Mouse (Mus musculus): ENCODE results near the gene Rpusd4. TPM values are rescaled to one million over a fixed set of nuclear protein-coding genes. Genes with fewer than 3 reads are reported as not detected.

Gene Rpusd4
- polyA plus RNA-seq, 1 experiment from 2014 or later = 29.1 TPM

DNA sequence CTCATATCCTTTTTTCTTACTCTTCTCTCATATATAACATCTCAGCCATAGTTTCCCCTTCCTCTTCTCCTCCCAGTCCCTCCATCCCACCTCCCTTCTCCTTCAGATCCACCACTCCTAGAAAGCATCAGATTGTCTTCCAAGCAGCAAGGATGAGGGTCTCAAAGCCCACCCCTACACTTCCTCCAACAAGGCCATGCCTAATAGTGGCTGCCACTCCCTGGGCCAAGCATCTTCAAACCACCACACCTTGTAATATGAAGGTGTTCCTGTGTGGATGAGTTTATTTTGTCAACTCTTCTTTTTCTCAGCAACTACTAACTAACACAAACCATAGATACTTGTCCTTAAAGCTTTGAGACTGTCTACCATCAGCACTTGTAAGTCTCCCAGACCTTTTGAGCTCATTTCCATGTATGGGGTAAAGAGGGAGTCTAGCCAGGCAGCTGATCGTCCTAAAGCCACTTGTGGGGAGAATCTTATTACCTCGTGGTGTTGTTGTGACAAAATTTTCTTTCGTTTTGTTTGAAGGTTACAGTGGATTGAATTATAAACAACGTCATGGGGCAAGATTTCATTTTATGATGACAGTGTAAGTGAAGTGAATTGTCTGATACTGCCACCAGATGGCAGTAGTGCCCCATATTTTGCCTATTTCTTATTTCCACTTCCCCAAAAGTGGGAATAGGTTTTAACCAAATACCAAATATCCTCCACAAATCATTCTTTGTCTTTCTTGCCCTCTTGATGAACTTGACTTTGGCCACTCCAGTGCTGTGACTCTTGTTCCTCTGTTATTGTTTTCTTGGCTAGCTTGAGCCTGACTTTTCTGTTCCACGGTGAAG is 14.6 kb downstream of the Rpusd4 start:
- H3K36me3 ChIP-seq (ENCODE audit: control insufficient read depth, insufficient read depth, low read length) = peaks cover 12% of the 10 kb centered on the region
- H3K4me3 ChIP-seq (ENCODE audit: low read depth, low read length) = no peak overlapping the region
- H3K4me1 ChIP-seq (replicated peaks; ENCODE audit: control insufficient read depth, insufficient read depth, low read length) = peaks cover 5% of the 10 kb centered on the region; the same call in 1 of the 2 replicates
- peak; percentile 34; the same call in 1 of the 2 replicates for ATAC-seq (replicated peaks; ENCODE audit: low FRiP score, low TSS enrichment, low read depth)
- DNase-seq (ENCODE audit: low spot score) = peak; percentile 81
- no peaks in the 10 kb centered on the region for H3K27me3 ChIP-seq (replicated peaks; ENCODE audit: control insufficient read depth, insufficient read depth, low read length)
- H3K27ac ChIP-seq (ENCODE audit: low read depth) = no peak overlapping the region
- no peak overlapping the region for H3K4me2 ChIP-seq (ENCODE audit: low read length)
- whole genome bisulfite sequencing = 11% methylated on average over 5 of the region's 5 CpGs
- no peaks in the 10 kb centered on the region for H3K9me3 ChIP-seq (ENCODE audit: control insufficient read depth, low read length)
- no peak overlapping the region for H3K9ac ChIP-seq (ENCODE audit: low read length)

DNA sequence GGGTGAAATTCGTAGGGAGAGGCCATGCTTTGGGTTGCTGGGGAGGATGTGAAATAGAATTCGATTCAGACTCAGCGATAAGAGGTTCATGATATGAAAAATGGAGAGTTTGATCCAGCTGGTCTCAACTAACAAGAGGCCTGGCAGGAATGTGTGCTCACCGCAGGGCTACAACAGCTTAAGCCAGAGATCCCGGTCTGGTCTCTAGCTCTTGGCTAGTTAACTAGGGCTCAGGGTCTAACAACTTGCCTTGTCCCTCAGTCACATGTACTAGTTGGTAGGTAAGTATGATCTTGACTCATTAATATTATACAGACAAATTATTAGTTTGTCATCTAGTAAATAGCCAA is 15.2 kb downstream of the Rpusd4 start:
- no peaks in the 10 kb centered on the region for H3K27me3 ChIP-seq (replicated peaks; ENCODE audit: control insufficient read depth, insufficient read depth, low read length)
- H3K4me3 ChIP-seq (ENCODE audit: low read depth, low read length) = no peak overlapping the region
- no peak overlapping the region for H3K27ac ChIP-seq (ENCODE audit: low read depth)
- peaks cover 5% of the 10 kb centered on the region; the same call in 1 of the 2 replicates for H3K4me1 ChIP-seq (replicated peaks; ENCODE audit: control insufficient read depth, insufficient read depth, low read length)
- H3K36me3 ChIP-seq (ENCODE audit: control insufficient read depth, insufficient read depth, low read length) = peaks cover 7% of the 10 kb centered on the region; the same call in 1 of the 2 replicates
- no peaks in the 10 kb centered on the region for H3K9me3 ChIP-seq (ENCODE audit: control insufficient read depth, low read length)
- H3K4me2 ChIP-seq (ENCODE audit: low read length) = no peak overlapping the region
- no peak overlapping the region for H3K9ac ChIP-seq (ENCODE audit: low read length)
- ATAC-seq (replicated peaks; ENCODE audit: low FRiP score, low TSS enrichment, low read depth) = no peak; the same call in 1 of the 2 replicates
- 66% methylated on average over 5 of the region's 5 CpGs for WGBS
- DNase-seq (ENCODE audit: low spot score) = no peak

DNA sequence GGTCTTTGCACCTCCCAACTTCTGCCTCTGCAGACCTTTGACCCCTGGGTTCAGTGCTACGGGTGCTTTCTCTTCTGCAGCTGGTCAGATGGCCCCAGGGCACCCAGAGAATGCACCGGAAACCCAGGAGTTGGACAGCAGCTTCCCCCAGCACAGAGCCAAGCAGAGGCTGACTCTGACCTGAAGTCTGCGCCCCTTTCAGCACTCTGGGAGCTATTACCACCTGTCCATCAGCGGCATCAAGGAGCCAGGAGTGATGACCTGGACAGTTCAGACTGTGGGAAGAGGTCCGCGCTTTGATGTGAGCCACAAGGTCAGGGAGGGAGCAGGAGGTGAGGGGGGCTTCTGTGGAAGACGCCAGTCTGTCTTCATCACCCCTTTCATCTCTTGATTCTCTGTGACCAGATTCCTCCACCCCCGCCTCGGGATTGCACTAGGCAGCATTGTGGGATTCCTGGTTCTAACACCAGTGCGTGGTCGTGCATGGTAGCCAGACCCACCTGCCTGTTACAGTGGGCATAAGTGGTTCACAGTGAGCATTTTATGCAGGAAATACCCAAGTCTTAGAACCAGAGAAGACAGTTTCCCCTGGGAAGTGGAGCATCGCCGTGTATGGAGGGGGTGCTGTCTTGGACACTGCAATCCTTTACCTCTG is 15.9 kb downstream of the Rpusd4 start:
- DNase-seq (ENCODE audit: low spot score) = no peak
- Histone ChIP-seq H3K4me1 (replicated peaks; ENCODE audit: control insufficient read depth, insufficient read depth, low read length) (peaks cover 5% of the 10 kb centered on the region; the same call in 1 of the 2 replicates), H3K9ac (ENCODE audit: low read length) (no peak overlapping the region), H3K4me2 (ENCODE audit: low read length) (no peak overlapping the region), H3K27ac (ENCODE audit: low read depth) (peak overlapping the region; percentile 10; the same call in 1 of the 2 replicates), H3K27me3 (replicated peaks; ENCODE audit: control insufficient read depth, insufficient read depth, low read length) (no peaks in the 10 kb centered on the region), H3K9me3 (ENCODE audit: control insufficient read depth, low read length) (no peaks in the 10 kb centered on the region), H3K4me3 (ENCODE audit: low read depth, low read length) (no peak overlapping the region), H3K36me3 (ENCODE audit: control insufficient read depth, insufficient read depth, low read length) (0 out of 2 replicates have a peak, but pooled peaks cover 1% of the 10 kb centered on the region)
- ATAC-seq (replicated peaks; ENCODE audit: low FRiP score, low TSS enrichment, low read depth) = 0 out of 2 replicates have a peak, but pooled peaks have one; percentile 42
- 66% methylated on average over 13 of the region's 13 CpGs for WGBS

DNA sequence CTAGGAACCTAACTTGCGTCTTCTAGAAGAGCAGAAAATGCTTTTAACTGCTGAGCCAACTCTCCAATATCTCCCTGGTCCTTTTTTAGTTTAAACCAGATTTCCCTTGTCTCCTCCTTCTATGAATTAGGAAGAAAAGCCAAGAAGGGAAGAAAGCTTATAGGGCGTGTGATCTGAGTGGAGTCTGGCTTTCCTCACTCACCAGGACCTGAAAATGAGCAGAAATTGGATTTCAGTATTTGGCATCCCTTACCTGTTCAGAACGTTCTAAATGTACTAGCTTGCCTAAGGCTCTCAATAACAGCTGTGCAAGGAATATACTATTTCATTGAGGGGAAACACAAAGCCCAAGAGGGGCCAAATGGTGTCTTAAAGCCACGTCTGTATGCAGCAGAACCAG is 16.7 kb downstream of the Rpusd4 start:
- H3K4me3 ChIP-seq (ENCODE audit: low read depth, low read length) = no peak overlapping the region
- peaks cover 5% of the 10 kb centered on the region; the same call in 1 of the 2 replicates for H3K4me1 ChIP-seq (replicated peaks; ENCODE audit: control insufficient read depth, insufficient read depth, low read length)
- H3K9ac ChIP-seq (ENCODE audit: low read length) = no peak overlapping the region
- H3K9me3 ChIP-seq (ENCODE audit: control insufficient read depth, low read length) = no peaks in the 10 kb centered on the region
- ATAC-seq (replicated peaks; ENCODE audit: low FRiP score, low TSS enrichment, low read depth) (no peak), DNase-seq (ENCODE audit: low spot score) (no peak)
- H3K27ac ChIP-seq (ENCODE audit: low read depth) = no peak overlapping the region; the same call in 1 of the 2 replicates
- H3K4me2 ChIP-seq (ENCODE audit: low read length) = no peak overlapping the region
- no peaks in the 10 kb centered on the region for H3K36me3 ChIP-seq (ENCODE audit: control insufficient read depth, insufficient read depth, low read length)
- 69% methylated on average over 4 of the region's 4 CpGs for whole genome bisulfite sequencing
- H3K27me3 ChIP-seq (replicated peaks; ENCODE audit: control insufficient read depth, insufficient read depth, low read length) = no peaks in the 10 kb centered on the region

DNA sequence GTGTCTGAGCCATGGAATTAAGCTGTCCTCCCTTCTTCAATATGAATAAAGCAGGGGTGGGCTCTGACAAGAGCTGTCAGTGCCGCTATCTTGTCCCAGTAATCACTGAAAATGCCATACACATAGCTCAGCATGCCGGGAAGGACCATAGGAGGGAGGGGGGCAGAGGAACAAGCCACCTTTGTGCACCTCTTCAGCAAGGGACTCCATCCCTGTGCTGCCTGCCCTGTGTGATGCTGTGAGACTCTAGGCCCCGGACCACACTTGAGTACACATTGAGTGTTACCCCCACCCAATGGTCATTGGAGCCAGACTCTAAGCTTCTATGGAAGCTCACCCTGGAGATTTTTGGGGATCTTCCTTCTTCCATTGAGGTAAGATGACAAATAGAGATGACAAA is 18.7 kb downstream of the Rpusd4 start:
- Histone ChIP-seq H3K27me3 (replicated peaks; ENCODE audit: control insufficient read depth, insufficient read depth, low read length) (no peaks in the 10 kb centered on the region), H3K4me3 (ENCODE audit: low read depth, low read length) (no peak overlapping the region), H3K4me2 (ENCODE audit: low read length) (no peak overlapping the region), H3K27ac (ENCODE audit: low read depth) (no peak overlapping the region), H3K4me1 (replicated peaks; ENCODE audit: control insufficient read depth, insufficient read depth, low read length) (peaks cover 5% of the 10 kb centered on the region; the same call in 1 of the 2 replicates), H3K36me3 (ENCODE audit: control insufficient read depth, insufficient read depth, low read length) (no peaks in the 10 kb centered on the region), H3K9me3 (ENCODE audit: control insufficient read depth, low read length) (no peaks in the 10 kb centered on the region), H3K9ac (ENCODE audit: low read length) (no peak overlapping the region)
- 94% methylated on average over 3 of the region's 3 CpGs for WGBS
- DNase-seq (ENCODE audit: low spot score) (peak; percentile 41), ATAC-seq (replicated peaks; ENCODE audit: low FRiP score, low TSS enrichment, low read depth) (no peak)

DNA sequence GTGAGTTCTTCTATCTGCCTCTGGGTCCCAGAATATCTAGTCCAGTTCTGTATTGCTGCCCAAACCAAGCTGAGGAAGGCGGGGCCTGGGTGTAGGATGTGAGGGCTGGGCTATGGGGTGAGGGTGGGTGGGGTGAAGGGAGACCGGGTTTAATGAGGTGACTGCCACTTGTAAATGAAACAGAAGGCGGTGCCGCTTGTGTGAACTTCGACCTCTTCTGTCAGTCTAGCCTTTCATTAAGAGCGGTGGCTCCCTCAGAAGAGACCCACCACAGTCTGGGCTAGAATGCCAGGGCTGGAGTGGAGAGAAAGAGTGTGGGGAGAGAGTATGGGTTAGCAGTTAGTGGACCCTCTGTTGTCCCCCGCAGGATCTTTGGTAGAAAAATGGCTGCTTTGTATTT is 22.3 kb downstream of the Rpusd4 start:
- Histone ChIP-seq H3K4me2 (ENCODE audit: low read length) (no peak overlapping the region), H3K27ac (ENCODE audit: low read depth) (no peak overlapping the region)

DNA sequence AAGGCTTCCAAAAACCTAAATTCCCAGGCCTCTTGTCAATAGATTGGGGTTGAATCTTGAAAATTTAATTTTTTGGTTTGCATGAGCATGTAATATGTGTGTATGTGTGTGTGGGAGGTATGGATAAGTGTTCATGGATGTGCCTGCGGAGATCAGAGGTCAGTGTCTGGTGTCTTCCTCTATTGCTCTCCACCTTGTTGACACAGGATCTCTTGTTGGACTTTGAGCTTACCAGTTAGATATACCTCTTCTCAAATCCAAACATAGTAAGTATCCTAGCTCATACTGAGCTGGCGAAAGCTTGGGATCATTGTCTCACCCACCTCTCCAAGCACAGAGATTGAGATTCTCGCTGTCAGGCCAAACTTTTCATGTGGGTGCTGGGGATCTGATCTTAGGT is 22.8 kb downstream of the Rpusd4 start:
- Histone ChIP-seq H3K9me3 (ENCODE audit: control insufficient read depth, low read length) (no peaks in the 10 kb centered on the region), H3K4me1 (replicated peaks; ENCODE audit: control insufficient read depth, insufficient read depth, low read length) (no peaks in the 10 kb centered on the region), H3K27me3 (replicated peaks; ENCODE audit: control insufficient read depth, insufficient read depth, low read length) (no peaks in the 10 kb centered on the region), H3K4me2 (ENCODE audit: low read length) (no peak overlapping the region), H3K27ac (ENCODE audit: low read depth) (no peak overlapping the region), H3K36me3 (ENCODE audit: control insufficient read depth, insufficient read depth, low read length) (no peaks in the 10 kb centered on the region), H3K4me3 (ENCODE audit: low read depth, low read length) (no peak overlapping the region), H3K9ac (ENCODE audit: low read length) (no peak overlapping the region)
- WGBS = 78% methylated on average over 3 of the region's 3 CpGs
- DNase-seq (ENCODE audit: low spot score) (no peak), ATAC-seq (replicated peaks; ENCODE audit: low FRiP score, low TSS enrichment, low read depth) (no peak)

More for the DNA sequence above, 22.3 kb downstream of the Rpusd4 start:
- DNase-seq (ENCODE audit: low spot score) = peak; percentile 42
- Histone ChIP-seq H3K9ac (ENCODE audit: low read length) (no peak overlapping the region), H3K27me3 (replicated peaks; ENCODE audit: control insufficient read depth, insufficient read depth, low read length) (no peaks in the 10 kb centered on the region), H3K9me3 (ENCODE audit: control insufficient read depth, low read length) (no peaks in the 10 kb centered on the region), H3K36me3 (ENCODE audit: control insufficient read depth, insufficient read depth, low read length) (no peaks in the 10 kb centered on the region), H3K4me3 (ENCODE audit: low read depth, low read length) (no peak overlapping the region), H3K4me1 (replicated peaks; ENCODE audit: control insufficient read depth, insufficient read depth, low read length) (no peaks in the 10 kb centered on the region)
- 38% methylated on average over 7 of the region's 7 CpGs for WGBS
- 0 out of 2 replicates have a peak, but pooled peaks have one; percentile 56 for ATAC-seq (replicated peaks; ENCODE audit: low FRiP score, low TSS enrichment, low read depth)

DNA sequence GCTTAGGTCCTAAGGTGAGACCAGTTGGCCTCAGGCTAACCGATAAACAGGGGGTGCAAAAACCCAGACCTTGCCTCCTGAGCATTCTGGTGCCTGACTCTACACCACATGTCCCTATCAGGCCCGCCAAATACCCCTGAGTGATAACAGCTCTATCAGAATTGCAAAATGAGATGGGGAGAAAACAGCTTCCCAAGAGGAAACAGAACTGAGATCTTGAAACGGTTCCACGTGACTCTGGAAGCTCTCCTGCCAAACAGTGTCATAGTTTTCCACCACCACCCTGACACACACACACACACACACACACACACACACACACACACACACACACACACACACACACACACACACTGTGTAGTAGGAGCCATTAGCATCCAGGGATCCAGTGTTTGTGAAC is 23.3 kb downstream of the Rpusd4 start:
- DNase-seq (ENCODE audit: low spot score) (no peak), ATAC-seq (replicated peaks; ENCODE audit: low FRiP score, low TSS enrichment, low read depth) (no peak)
- H3K36me3 ChIP-seq (ENCODE audit: control insufficient read depth, insufficient read depth, low read length) = no peaks in the 10 kb centered on the region
- H3K9me3 ChIP-seq (ENCODE audit: control insufficient read depth, low read length) = no peaks in the 10 kb centered on the region
- H3K9ac ChIP-seq (ENCODE audit: low read length) = no peak overlapping the region
- H3K4me3 ChIP-seq (ENCODE audit: low read depth, low read length) = no peak overlapping the region
- H3K4me1 ChIP-seq (replicated peaks; ENCODE audit: control insufficient read depth, insufficient read depth, low read length) = no peaks in the 10 kb centered on the region
- no peak overlapping the region for H3K4me2 ChIP-seq (ENCODE audit: low read length)
- H3K27me3 ChIP-seq (replicated peaks; ENCODE audit: control insufficient read depth, insufficient read depth, low read length) = no peaks in the 10 kb centered on the region
- WGBS = 71% methylated on average over 4 of the region's 4 CpGs
- no peak overlapping the region for H3K27ac ChIP-seq (ENCODE audit: low read depth)

Data from intestine, embryonic 14.5 days (tissue).